Mouse (Mus musculus): ENCODE results near the gene Tmem150b. TPM values are rescaled to one million over a fixed set of nuclear protein-coding genes. Genes with fewer than 3 reads are reported as not detected.

Gene Tmem150b
- polyA plus RNA-seq, 1 experiment from 2014 or later: 0.20 TPM

- H3K4me2 ChIP-seq (replicated peaks): peak overlapping the region; percentile 93
- peak overlapping the region; percentile 31; the same call in 1 of the 2 replicates for H3K9ac ChIP-seq
- H3K36me3 ChIP-seq: peaks cover 19% of the 10 kb centered on the region
- H3K27me3 ChIP-seq: no peaks in the 10 kb centered on the region
- no peaks in the 10 kb centered on the region for H3K9me3 ChIP-seq (replicated peaks)
- H3K27ac ChIP-seq (replicated peaks): peak overlapping the region; percentile 65; the same call in 1 of the 2 replicates
- peaks cover 9% of the 10 kb centered on the region for H3K4me1 ChIP-seq
- peak overlapping the region; percentile 84 for H3K4me3 ChIP-seq (replicated peaks)
- ATAC-seq (ENCODE audit: insufficient number of reproducible peaks, low FRiP score, low TSS enrichment, low read depth): no peak
- 2% methylated on average over 13 of the region's 13 CpGs for WGBS
Measured at GRCm38 (mm10) chr7:4684203-4684602, 40.8 kb downstream of the Tmem150b start.

GRCm38 (mm10) chr7:4683307-4683706 lies 41.7 kb downstream of the Tmem150b start:
- ATAC-seq (ENCODE audit: insufficient number of reproducible peaks, low FRiP score, low TSS enrichment, low read depth): no peak
- WGBS: 87% methylated on average over 5 of the region's 5 CpGs
- peaks cover 19% of the 10 kb centered on the region for H3K36me3 ChIP-seq

GRCm38 (mm10) chr7:4675200-4675599 lies 49.8 kb downstream of the Tmem150b start:
- H3K27ac ChIP-seq (replicated peaks): no peak overlapping the region
- no peak overlapping the region for H3K9ac ChIP-seq
- 71% methylated on average over 7 of the region's 7 CpGs for WGBS
- H3K4me3 ChIP-seq (replicated peaks): no peak overlapping the region
- no peak overlapping the region for H3K4me2 ChIP-seq (replicated peaks)
- H3K4me1 ChIP-seq: 0 out of 2 replicates have a peak, but pooled peaks cover 2% of the 10 kb centered on the region
- peaks cover 52% of the 10 kb centered on the region for H3K36me3 ChIP-seq
- ATAC-seq (ENCODE audit: insufficient number of reproducible peaks, low FRiP score, low TSS enrichment, low read depth): no peak
- no peaks in the 10 kb centered on the region for H3K27me3 ChIP-seq
- no peaks in the 10 kb centered on the region for H3K9me3 ChIP-seq (replicated peaks)

More at GRCm38 (mm10) chr7:4683307-4683706, 41.7 kb downstream of the Tmem150b start:
- Histone ChIP-seq H3K27ac (replicated peaks) (no peak overlapping the region), H3K27me3 (no peaks in the 10 kb centered on the region), H3K4me3 (replicated peaks) (no peak overlapping the region), H3K9ac (no peak overlapping the region), H3K4me2 (replicated peaks) (no peak overlapping the region), H3K4me1 (peaks cover 9% of the 10 kb centered on the region), H3K9me3 (replicated peaks) (no peaks in the 10 kb centered on the region)

- H3K4me2 ChIP-seq (replicated peaks): no peak overlapping the region
- H3K4me3 ChIP-seq (replicated peaks): no peak overlapping the region
- ATAC-seq (ENCODE audit: insufficient number of reproducible peaks, low FRiP score, low TSS enrichment, low read depth): no peak
- no peak overlapping the region for H3K27ac ChIP-seq (replicated peaks)
- H3K9ac ChIP-seq: no peak overlapping the region
- 89% methylated on average over 12 of the region's 12 CpGs for WGBS
- no peaks in the 10 kb centered on the region for H3K9me3 ChIP-seq (replicated peaks)
- H3K4me1 ChIP-seq: 0 out of 2 replicates have a peak, but pooled peaks cover 2% of the 10 kb centered on the region
- H3K27me3 ChIP-seq: no peaks in the 10 kb centered on the region
- H3K36me3 ChIP-seq: peaks cover 54% of the 10 kb centered on the region
Measured at GRCm38 (mm10) chr7:4674114-4674731, 50.8 kb downstream of the Tmem150b start.

GRCm38 (mm10) chr7:4671956-4672355 lies 53.1 kb downstream of the Tmem150b start:
- Histone ChIP-seq H3K9me3 (replicated peaks) (no peaks in the 10 kb centered on the region), H3K27me3 (no peaks in the 10 kb centered on the region), H3K27ac (replicated peaks) (no peak overlapping the region), H3K4me1 (0 out of 2 replicates have a peak, but pooled peaks cover 2% of the 10 kb centered on the region), H3K36me3 (peaks cover 66% of the 10 kb centered on the region), H3K9ac (no peak overlapping the region), H3K4me3 (replicated peaks) (no peak overlapping the region), H3K4me2 (replicated peaks) (no peak overlapping the region)
- WGBS: 40% methylated on average over 4 of the region's 4 CpGs
- ATAC-seq (ENCODE audit: insufficient number of reproducible peaks, low FRiP score, low TSS enrichment, low read depth): no peak

GRCm38 (mm10) chr7:4670655-4671255 lies 54.3 kb downstream of the Tmem150b start:
- Histone ChIP-seq H3K36me3 (peaks cover 66% of the 10 kb centered on the region), H3K9me3 (replicated peaks) (no peaks in the 10 kb centered on the region), H3K27me3 (no peaks in the 10 kb centered on the region), H3K4me3 (replicated peaks) (no peak overlapping the region), H3K9ac (no peak overlapping the region), H3K27ac (replicated peaks) (no peak overlapping the region), H3K4me2 (replicated peaks) (no peak overlapping the region), H3K4me1 (0 out of 2 replicates have a peak, but pooled peaks cover 2% of the 10 kb centered on the region)
- 93% methylated on average over 8 of the region's 8 CpGs for WGBS
- ATAC-seq (ENCODE audit: insufficient number of reproducible peaks, low FRiP score, low TSS enrichment, low read depth): no peak

- peaks cover 63% of the 10 kb centered on the region for H3K36me3 ChIP-seq
- no peaks in the 10 kb centered on the region for H3K9me3 ChIP-seq (replicated peaks)
- H3K27me3 ChIP-seq: no peaks in the 10 kb centered on the region
- 91% methylated on average over 9 of the region's 9 CpGs for WGBS
- ATAC-seq (ENCODE audit: insufficient number of reproducible peaks, low FRiP score, low TSS enrichment, low read depth): no peak
- no peak overlapping the region for H3K4me2 ChIP-seq (replicated peaks)
- no peak overlapping the region for H3K4me3 ChIP-seq (replicated peaks)
- 0 out of 2 replicates have a peak, but pooled peaks cover 2% of the 10 kb centered on the region for H3K4me1 ChIP-seq
- H3K27ac ChIP-seq (replicated peaks): no peak overlapping the region
- no peak overlapping the region for H3K9ac ChIP-seq
Measured at GRCm38 (mm10) chr7:4669156-4669555, 55.9 kb downstream of the Tmem150b start.

- no peak overlapping the region for H3K4me2 ChIP-seq (replicated peaks)
- H3K4me1 ChIP-seq: 0 out of 2 replicates have a peak, but pooled peaks cover 2% of the 10 kb centered on the region
- H3K4me3 ChIP-seq (replicated peaks): no peak overlapping the region
- no peak overlapping the region for H3K9ac ChIP-seq
- ATAC-seq (ENCODE audit: insufficient number of reproducible peaks, low FRiP score, low TSS enrichment, low read depth): no peak
- H3K27ac ChIP-seq (replicated peaks): no peak overlapping the region
- peaks cover 60% of the 10 kb centered on the region for H3K36me3 ChIP-seq
- H3K9me3 ChIP-seq (replicated peaks): no peaks in the 10 kb centered on the region
- no peaks in the 10 kb centered on the region for H3K27me3 ChIP-seq
- 94% methylated on average over 8 of the region's 8 CpGs for WGBS
Measured at GRCm38 (mm10) chr7:4668506-4668905, 56.5 kb downstream of the Tmem150b start.

- no peaks in the 10 kb centered on the region for H3K4me1 ChIP-seq
- H3K4me2 ChIP-seq (replicated peaks): no peak overlapping the region
- H3K9me3 ChIP-seq (replicated peaks): no peaks in the 10 kb centered on the region
- no peak overlapping the region for H3K4me3 ChIP-seq (replicated peaks)
- ATAC-seq (ENCODE audit: insufficient number of reproducible peaks, low FRiP score, low TSS enrichment, low read depth): no peak
- no peaks in the 10 kb centered on the region for H3K27me3 ChIP-seq
- WGBS: 94% methylated on average over 5 of the region's 5 CpGs
- H3K27ac ChIP-seq (replicated peaks): no peak overlapping the region
- peaks cover 67% of the 10 kb centered on the region for H3K36me3 ChIP-seq
- no peak overlapping the region for H3K9ac ChIP-seq
Measured at GRCm38 (mm10) chr7:4666871-4667270, 58.2 kb downstream of the Tmem150b start.

- no peak overlapping the region for H3K9ac ChIP-seq
- H3K9me3 ChIP-seq (replicated peaks): no peaks in the 10 kb centered on the region
- no peak overlapping the region for H3K4me3 ChIP-seq (replicated peaks)
- no peak overlapping the region for H3K4me2 ChIP-seq (replicated peaks)
- H3K36me3 ChIP-seq: peaks cover 39% of the 10 kb centered on the region
- 92% methylated on average over 2 of the region's 2 CpGs for WGBS
- ATAC-seq (ENCODE audit: insufficient number of reproducible peaks, low FRiP score, low TSS enrichment, low read depth): no peak
- H3K27me3 ChIP-seq: no peaks in the 10 kb centered on the region
- no peak overlapping the region for H3K27ac ChIP-seq (replicated peaks)
- peaks cover 10% of the 10 kb centered on the region for H3K4me1 ChIP-seq
Measured at GRCm38 (mm10) chr7:4663742-4664141, 61.3 kb downstream of the Tmem150b start.

GRCm38 (mm10) chr7:4663179-4663578 lies 61.9 kb downstream of the Tmem150b start:
- H3K4me3 ChIP-seq (replicated peaks): no peak overlapping the region
- H3K36me3 ChIP-seq: peaks cover 34% of the 10 kb centered on the region
- WGBS: 62% methylated on average over 8 of the region's 8 CpGs
- H3K27me3 ChIP-seq: no peaks in the 10 kb centered on the region
- peaks cover 10% of the 10 kb centered on the region for H3K4me1 ChIP-seq
- ATAC-seq (ENCODE audit: insufficient number of reproducible peaks, low FRiP score, low TSS enrichment, low read depth): no peak
- H3K9ac ChIP-seq: no peak overlapping the region
- no peak overlapping the region for H3K4me2 ChIP-seq (replicated peaks)
- no peaks in the 10 kb centered on the region for H3K9me3 ChIP-seq (replicated peaks)
- no peak overlapping the region for H3K27ac ChIP-seq (replicated peaks)

Measured in embryonic facial prominence, embryonic 15.5 days (tissue).